Mouse (Mus musculus) thymus, postnatal 0 days (tissue): ENCODE results near the gene 1600015I10Rik. TPM values are rescaled to one million over a fixed set of nuclear protein-coding genes. Genes with fewer than 3 reads are reported as not detected.
"Not testable (repeated sequence)": the region's sequence is repeated elsewhere in the genome, so short reads cannot be mapped to it uniquely, and the experiment has no call there.

Experiments used
- DNase-seq: peaks from one replicate; pipeline ENCODE4 v3.0.0-alpha.2; 2015; ENCODE audit warnings: low spot score
- polyA plus RNA-seq: library from polyadenylated mRNA; unstranded; fragments of >200 nt; fragmentation: Nextera tagmentation; extraction: Ambion mirVana; gene quantifications from 2 replicates; pipeline ENCODE4 v1.2.1, GENCODE M21; 2015

The 1600015I10Rik gene
- polyA plus RNA-seq: 0.06 and 0.10 TPM in 2 replicates

DNA sequence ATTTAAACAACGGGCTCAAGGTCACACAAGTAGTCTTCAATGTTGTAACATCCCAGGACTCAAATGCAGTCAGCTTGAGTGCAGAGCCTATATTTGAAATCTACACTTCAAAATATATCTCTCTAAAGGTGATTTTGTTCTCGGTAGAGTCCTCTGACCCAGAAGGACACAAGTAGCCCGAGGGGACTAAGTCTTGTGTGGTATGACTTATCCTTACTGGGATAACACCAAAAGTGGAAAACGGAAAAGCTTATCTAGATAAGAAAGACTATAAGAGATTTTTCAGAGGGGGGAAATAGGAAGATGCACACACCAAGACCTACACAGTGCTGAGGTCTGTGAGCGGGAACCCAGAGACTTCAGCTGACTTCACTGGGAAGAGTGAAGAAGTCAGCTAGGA is at the start of gene 1600015I10Rik:
Gene 1600015I10Rik (plus strand): TSS at position 301 of the 400 bp plus-strand sequence.
- no peak for DNase-seq

DNA sequence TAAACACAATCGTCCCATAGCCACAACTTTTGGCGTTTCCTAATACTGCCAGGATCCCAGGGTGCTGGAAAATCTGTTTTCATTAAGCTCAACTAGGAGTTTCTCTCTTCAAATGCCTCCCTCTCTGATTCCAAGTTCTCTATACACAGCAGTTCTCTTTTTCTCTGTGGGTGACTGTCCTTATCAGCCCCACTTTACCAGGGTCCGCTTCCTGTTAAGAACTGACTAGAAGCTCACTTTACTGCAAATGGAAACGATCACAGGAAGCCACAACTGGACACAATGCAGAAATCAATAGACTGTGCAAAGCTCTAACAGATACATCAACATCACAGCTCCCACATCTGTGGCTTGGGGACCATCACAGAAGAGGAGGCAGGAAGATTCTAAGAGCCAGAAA is 35.5 kb upstream of the 1600015I10Rik start:
- no peak for DNase-seq

DNA sequence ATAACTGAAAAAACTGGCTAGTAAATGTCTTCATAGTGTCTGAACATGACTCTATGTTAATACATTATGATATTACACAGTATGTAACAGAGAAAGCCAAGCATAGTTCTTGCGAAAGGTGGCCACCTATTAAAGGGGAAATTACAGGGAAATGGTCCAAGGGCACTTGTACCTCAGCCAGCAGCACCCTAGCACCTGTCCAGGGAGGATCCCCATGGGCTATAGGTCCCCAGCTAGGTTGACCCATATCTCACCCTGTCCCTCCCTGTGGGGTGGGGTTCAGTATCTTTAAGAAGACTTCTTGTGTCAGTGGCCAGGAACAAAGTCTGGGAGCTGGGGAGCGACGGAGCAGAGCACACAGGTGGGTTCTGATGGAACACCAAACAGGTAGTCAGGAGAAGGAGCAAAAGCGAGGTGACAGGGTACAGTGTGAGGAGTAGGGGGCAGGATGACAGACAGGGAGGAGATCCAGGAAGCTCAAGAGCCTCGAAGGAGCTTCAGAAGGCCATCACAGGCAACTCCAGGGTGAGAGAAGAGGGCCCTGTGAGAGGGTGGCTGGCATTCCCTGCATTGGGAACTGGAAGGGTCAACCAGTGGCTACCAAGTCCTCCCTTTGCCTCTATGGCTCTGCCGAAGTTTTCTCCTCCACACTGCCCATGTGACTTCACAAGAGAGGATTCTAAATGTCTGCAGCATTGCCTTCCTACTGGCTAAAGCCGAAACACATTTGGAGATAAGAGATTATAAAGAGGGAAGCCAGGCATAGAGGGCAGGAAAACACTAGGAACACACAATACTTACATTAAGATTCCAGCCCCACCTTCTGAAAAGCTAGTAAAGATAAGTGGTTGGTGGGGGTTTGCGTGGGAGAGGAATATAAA is 34.5 kb upstream of the 1600015I10Rik start:
- no peak for DNase-seq

DNA sequence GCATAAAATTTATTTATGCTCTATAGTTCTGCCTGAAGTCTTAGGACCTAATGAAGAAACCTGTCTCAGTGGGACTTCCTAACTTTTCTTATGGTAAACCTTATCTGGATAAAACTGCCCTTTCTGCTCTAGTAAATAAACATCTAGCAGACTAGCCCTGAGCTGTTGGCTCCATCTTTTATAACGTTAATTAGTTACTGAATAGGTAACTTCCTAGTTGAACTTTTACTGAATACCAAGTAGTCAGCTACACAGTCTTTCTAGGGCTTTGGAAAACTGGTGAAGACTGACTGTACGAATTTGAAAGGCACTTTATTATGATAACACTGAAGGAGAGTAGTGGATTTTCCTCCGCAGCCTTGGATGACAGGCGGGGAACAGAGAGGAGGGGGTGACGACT is 33.8 kb upstream of the 1600015I10Rik start:
- DNase-seq: no peak

DNA sequence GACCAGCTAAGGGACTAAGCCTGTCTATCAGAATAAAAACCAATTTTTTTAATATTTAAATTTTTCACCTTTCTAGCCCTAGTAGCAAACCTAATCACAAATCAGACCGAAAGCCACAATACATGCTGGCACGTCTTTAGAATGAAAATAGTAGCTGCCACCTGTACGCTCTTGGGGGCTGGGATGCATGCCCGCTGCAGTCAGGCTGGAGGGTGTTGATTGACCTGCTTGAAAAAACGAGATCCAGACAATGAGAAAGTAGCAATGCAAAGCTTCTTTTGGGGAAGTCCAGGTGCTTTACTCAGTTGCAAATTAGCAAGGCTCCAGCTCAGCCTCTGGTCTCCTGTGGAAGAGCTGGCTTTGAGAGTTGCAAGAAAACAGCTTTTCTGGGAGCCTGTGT is 32.7 kb upstream of the 1600015I10Rik start:
- no peak for DNase-seq

DNA sequence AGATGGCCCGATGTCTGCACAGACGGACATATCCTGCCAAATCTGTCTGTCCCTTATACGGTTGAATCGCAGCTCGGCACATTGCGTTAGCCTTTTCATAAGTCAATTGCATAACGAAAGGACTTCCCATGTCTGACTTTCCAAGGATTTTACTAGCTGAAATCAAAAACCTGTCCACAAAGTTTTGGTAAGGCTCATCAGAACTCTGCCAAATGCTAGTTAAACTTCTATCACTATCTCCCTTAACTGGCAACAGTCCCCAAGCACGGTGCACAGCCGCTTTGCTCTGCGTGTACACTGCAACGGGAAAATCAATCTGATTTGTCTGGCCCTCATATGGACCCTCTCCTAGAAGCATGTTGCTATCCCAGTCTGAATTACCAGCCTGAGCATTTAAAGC is 28.4 kb upstream of the 1600015I10Rik start:
- not testable (repeated sequence) for DNase-seq

DNA sequence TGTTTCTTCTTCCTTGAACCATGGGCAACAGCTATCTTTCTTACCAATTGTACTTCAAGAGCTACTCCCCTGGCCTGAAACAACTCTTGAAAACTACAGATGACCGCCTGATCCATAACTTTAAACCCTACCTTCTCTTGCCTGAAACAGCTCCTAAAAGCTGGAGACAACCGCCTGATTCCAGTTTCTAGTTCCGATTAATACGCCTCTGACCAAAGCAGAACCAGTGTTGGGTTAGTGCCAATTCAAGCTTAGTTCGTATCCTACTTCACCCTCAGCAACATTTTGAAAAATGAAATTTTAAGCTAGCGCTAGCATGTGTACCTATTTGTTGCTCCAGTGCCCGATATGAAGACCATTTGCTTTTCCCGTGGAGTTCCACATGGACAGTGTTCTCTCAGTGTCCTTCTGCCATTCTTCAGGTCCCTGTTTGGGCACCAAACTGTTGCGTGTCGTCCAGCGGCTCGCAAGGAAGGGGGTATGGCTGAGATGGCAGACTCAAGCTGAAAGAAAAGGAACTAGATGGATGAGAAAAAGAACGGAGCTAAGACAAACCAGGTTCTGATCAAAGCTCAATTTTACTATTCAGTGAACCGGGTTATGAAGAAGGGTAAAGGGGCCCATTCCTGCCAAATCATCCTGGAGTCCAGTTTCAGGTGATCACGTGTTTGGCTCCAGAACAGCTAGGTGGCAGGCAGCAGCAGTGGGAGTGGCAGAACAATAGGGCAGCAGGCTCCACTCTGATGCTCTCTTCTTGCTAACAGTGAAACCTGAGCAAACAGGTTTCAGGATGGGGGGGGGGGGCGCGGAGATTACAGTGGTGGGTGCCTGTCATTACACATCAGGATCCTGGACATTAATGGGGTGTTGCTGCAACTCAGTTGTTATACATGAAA is 26.9 kb upstream of the 1600015I10Rik start:
- DNase-seq: no peak

DNA sequence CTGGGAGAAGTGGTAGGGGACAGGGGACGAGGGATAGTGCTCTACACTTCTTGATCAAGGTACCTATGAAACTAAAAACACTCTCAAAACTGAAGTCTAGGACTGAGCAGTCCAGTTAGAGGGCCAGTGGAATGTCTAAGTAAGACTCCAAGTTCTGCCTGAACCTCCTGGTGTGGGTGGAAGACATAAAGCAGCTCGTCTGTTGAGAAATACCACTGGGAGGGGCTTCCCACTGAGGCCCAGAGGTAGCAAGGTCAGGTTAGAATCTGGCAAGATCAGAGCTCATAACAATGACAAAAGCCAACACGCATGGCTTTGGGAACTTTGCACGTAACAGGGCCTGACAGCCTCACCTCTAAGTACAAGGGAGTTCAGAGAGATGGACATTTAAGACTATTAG is 26.3 kb upstream of the 1600015I10Rik start:
- no peak for DNase-seq

DNA sequence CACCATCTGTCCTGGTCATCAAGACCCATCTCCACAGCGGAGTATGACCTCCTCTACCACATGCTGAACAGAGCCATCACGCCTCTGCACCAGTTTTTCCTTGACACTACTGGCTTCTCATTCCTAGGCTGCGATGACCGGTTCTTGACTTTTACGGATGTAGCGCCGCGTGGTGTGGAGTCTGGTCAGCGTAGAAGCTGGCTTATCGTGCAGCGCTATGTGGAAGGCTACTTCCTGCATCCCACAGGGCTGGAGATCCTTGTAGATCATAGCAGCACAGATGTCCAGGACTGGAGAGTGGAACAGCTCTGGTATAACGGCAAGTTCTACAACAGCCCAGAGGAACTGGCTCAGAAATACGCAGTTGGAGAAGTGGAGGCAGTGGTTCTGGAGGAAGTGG is 24.1 kb upstream of the 1600015I10Rik start:
- DNase-seq: no peak

DNA sequence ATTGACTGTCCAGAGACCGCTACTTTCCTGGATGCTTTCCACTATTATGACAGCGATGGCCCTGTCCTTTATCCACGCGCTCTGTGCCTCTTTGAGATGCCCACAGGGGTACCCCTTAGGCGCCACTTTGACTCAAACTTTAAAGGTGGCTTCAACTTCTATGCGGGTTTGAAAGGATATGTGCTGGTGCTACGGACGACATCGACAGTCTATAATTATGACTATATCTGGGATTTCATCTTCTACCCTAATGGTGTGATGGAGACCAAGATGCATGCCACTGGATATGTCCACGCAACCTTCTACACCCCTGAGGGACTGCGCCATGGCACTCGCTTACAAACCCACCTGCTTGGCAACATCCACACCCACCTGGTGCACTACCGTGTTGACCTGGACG is 23.3 kb upstream of the 1600015I10Rik start:
- DNase-seq: no peak

DNA sequence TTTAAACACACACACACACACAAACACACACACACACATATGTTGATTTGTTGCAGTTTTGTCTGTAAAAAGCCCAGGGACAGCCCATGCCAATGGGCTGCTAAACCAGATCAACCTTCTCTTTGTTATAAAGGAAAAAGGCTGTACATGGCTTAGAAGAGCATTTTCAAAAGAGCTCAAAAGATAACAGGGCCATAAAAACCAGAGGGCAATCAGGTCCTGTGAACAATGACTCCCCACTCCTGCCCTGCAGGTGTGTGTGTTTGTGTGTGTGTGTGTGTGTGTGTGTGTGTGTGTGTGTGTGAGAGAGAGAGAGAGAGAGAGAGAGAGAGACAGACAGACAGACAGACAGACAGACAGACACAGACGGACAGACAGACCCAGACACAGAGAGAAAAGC is 20.5 kb upstream of the 1600015I10Rik start:
- no peak for DNase-seq

DNA sequence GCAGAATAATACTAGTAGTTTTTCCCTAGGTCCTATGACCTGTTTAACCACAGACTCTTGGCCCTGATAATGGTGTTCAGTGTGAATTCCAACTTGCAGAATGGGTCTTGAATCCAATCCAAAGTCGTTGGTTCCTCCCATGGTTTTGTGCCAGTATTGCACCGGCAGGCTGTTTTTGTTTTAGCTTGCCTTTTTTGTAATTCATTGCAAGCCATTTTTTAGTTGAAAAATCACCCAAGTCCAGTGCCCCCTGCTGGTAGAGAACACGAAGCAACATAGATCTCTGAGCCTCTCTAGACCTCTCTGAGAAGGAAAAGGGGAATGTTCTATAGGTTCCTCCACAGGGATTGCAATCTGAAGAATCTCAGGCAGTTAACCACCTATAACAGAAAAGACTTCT is 17.7 kb upstream of the 1600015I10Rik start:
- peak; percentile 34 for DNase-seq

DNA sequence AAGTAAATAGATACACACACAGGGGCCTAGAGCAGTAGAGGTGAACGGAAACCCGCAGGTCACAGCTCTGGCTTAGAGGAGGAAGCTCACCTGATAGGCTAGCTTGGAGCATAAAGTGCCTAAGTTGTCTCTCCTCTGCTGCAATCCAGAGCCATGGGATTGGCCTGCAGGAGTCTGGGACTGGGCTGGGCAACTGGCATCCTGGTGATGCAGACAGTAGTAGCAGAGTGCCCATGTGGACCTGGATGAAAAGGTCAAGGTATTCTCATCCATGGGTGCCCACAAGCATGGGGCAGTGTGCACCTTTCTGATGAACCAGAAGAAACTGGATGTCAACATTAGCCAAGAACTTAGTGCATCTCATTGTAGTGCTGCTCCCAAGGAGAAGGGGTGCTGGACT is 16.1 kb upstream of the 1600015I10Rik start:
- DNase-seq: no peak

DNA sequence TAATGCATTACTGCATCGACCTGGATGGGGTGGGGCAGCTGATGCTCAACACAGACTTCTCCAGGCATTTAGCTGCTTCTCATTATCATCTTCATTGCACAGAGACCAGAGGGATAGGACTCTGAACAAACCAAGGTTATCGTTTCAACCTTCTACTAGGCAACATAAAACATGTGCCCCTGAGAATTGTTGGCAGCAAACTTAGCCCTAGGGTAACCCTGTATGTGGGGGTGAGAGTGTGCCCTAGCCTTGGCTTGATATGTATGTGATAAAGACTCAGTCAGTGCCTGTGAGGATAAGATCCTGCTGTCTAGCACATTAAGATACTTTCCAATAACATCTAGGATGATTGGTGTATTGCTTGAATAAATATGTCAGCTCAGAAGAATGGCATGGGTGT is 19.9 kb downstream of the 1600015I10Rik start:
- DNase-seq: no peak

DNA sequence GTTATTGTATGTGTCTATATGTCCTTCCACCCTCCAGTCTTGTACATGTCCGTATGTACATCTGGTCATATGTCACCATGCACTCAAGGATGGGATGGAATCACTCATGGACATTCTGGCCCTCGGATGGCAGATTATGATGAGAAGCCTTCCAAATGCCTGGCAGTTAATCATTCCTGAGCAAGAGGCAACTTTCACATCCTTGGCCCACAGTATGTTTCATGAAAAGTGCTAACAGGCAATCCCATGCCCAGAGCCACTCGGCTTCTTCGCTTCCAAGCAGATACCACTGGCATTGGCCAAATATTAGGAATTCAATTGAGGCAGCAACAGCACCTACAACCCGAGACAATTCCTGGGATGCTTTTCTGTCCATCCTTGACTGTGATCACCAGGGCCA is 21.0 kb downstream of the 1600015I10Rik start:
- no peak for DNase-seq

DNA sequence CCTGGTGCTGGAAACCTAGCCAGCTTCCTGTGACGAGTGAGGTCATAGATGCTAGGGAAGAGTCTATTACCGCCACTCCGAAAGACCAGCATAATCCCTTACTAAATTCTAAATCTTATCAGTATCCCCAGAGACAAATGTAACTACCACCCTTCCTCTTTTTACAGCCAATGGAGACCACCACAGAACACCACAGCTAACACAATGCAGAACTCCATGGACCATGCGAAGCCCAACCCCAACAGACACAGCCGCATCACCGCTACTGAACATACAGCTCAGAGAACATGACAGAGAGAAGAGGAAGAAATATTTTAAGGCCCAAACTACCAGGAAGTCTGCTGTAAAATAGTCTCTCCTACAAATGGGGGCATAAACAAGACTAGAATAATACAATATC is 21.9 kb downstream of the 1600015I10Rik start:
- no peak for DNase-seq

DNA sequence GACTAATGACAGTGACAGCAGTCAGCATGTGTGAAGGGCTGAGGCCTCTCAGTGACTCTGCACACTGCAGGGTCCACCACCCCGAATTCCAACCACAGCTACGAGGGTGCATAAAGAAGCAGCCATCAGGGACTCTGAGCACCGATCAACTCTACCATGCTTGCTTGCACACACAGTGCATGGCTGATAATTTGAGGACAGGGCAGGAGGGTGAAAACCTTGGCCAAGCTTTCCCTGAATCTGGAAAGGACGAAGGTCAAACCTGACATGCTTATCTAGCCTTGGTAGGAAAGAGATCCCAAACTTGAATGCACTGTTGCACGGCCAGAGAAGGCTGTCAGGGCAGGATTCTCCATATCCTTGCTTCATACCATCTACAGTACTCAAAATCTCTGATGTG is 23.5 kb downstream of the 1600015I10Rik start:
- DNase-seq: no peak

DNA sequence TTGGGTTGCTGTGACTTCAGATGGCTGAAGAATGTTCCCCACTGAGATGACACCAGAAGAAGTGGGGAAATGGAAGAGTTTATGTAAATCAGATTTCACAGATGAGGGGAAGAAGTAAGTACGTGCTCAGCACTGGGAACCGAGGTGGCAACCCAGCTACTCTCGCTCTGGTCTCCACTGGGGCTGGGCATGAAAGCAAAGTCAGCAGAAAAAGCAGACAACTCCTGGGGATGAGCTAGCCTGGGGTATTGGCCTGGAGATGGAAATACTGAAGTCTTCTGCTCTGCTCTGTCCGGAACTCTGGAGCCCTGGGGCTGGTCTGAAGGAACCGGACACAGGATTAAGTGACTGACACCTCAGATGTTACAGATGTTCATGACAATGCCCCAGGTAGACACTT is 24.5 kb downstream of the 1600015I10Rik start:
- no peak for DNase-seq

DNA sequence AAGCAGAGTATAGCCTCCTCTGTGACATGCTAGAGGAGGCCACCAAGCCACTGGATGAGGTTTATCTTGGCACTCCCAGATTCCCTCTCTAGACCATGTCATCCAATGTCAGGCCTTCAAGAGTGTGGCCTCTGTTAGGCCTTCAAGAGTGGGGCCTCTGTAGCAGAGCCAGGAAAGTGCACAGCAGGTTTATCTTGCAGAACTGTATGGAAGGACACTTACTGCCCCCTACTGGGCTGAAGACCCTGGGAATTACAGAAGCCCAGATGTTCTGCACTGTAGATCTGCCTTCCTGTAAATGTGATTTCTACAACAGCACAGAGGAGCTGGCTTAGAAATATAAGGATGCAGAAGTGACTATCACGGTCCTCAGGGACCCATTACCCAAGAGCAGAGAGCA is 25.3 kb downstream of the 1600015I10Rik start:
- peak; percentile 38 for DNase-seq

DNA sequence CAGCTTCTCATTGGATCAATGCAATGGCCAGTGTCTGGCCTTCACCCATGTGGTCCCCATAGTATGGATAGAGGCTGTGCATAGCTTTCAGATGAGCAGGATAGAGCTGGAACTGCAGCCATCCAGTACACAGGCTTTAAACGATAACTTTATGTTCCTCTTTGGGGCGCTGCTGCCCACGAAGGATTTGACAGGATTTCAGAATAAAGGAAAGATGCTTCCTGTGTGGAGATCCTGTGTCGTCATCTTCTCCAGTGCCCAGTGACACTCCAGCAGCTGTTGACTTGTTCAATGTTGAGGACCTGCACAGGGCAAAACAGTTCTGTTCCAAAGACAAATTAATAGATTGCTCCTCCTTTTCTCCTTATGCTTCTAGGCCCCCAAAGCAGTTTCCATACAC is 27.1 kb downstream of the 1600015I10Rik start:
- no peak for DNase-seq

DNA sequence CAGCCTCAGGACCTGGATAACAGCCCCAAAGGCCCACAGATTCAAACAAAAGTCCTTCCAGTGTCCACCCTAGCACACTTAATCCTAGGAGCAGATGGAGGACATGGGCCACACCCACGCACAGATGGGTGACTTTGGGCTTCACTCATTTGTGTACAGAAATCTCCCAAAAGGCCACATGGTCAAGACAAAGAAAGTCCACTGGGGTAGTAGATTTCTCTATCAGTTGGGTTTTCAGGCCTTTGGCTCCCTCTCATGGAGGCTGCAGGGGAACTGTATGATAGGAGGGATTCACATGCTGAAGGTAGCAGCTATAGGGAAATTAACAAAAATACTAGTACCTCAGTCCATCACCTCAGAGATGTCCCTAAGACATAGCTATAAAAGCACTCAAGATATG is 28.4 kb downstream of the 1600015I10Rik start:
- DNase-seq: no peak

DNA sequence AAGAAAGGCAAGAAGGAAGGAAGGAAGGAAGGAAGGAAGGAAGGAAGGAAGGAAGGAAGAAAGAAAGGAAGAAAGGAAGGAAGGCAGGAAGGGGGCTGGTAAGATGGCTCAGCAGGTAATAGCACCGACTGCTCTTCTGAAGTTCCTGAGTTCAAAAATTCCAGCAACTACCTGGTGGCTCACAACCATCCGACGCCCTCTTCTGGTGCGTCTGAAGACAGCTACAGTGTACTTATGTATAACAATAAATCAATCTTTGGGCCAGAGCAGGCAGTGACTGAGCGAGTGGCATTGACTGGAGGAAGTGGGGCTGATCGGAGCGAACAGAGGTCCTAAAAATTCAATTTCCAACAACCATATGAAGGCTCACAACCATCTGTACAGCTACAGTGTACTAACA is 29.5 kb downstream of the 1600015I10Rik start:
- DNase-seq: peak; percentile 3
